Mouse (Mus musculus): ENCODE measurements around the gene Mum1. TPM values are rescaled to one million over a fixed set of nuclear protein-coding genes. Genes with fewer than 3 reads are reported as not detected.
A peak's percentile ranks its signal among the peaks of the same experiment; 100 is the strongest.

The Mum1 gene
- total and polyA plus RNA-seq, 2 experiments from 2014 or later = 50.4 to 60.7 TPM

- Histone ChIP-seq H3K27ac (ENCODE audit: low read depth, low read length) (no peak overlapping the region), H3K27me3 (ENCODE audit: insufficient read depth, low read length) (no peaks in the 10 kb centered on the region), H3K9ac (no peak overlapping the region), H3K4me3 (ENCODE audit: low read depth, low read length) (no peak overlapping the region), H3K36me3 (ENCODE audit: insufficient read depth) (peaks cover 93% of the 10 kb centered on the region), H3K4me1 (ENCODE audit: insufficient read depth) (no peaks in the 10 kb centered on the region), H3K4me2 (ENCODE audit: low read depth) (no peak overlapping the region), H3K9me3 (ENCODE audit: low read length) (no peaks in the 10 kb centered on the region)
- no peak for DNase-seq
- WGBS = 77% methylated on average over 8 of the region's 8 CpGs
- ATAC-seq = no peak
- no peak for TF ChIP-seq CTCF (IDR thresholded peaks at IDR 0.05; ENCODE audit: low read depth)
Measured at GRCm38 (mm10) chr10:80281921-80282371, 55.7 kb downstream of the Mum1 start.

- no peak overlapping the region for H3K9ac ChIP-seq
- no peaks in the 10 kb centered on the region for H3K9me3 ChIP-seq (ENCODE audit: low read length)
- H3K4me2 ChIP-seq (ENCODE audit: low read depth) = no peak overlapping the region
- DNase-seq = no peak
- H3K36me3 ChIP-seq (ENCODE audit: insufficient read depth) = peaks cover 92% of the 10 kb centered on the region
- H3K27ac ChIP-seq (ENCODE audit: low read depth, low read length) = no peak overlapping the region
- WGBS = 89% methylated on average over 20 of the region's 20 CpGs
- H3K4me3 ChIP-seq (ENCODE audit: low read depth, low read length) = no peak overlapping the region
- no peak for TF ChIP-seq CTCF (IDR thresholded peaks at IDR 0.05; ENCODE audit: low read depth)
- no peaks in the 10 kb centered on the region for H3K27me3 ChIP-seq (ENCODE audit: insufficient read depth, low read length)
- ATAC-seq = no peak
- H3K4me1 ChIP-seq (ENCODE audit: insufficient read depth) = no peaks in the 10 kb centered on the region
Measured at GRCm38 (mm10) chr10:80282481-80283441, 56.5 kb downstream of the Mum1 start.

- Histone ChIP-seq H3K4me1 (ENCODE audit: insufficient read depth) (no peaks in the 10 kb centered on the region), H3K27me3 (ENCODE audit: insufficient read depth, low read length) (no peaks in the 10 kb centered on the region), H3K9me3 (ENCODE audit: low read length) (no peaks in the 10 kb centered on the region), H3K9ac (no peak overlapping the region), H3K4me3 (ENCODE audit: low read depth, low read length) (no peak overlapping the region), H3K4me2 (ENCODE audit: low read depth) (no peak overlapping the region), H3K36me3 (ENCODE audit: insufficient read depth) (peaks cover 80% of the 10 kb centered on the region), H3K27ac (ENCODE audit: low read depth, low read length) (no peak overlapping the region)
- no peak for DNase-seq
- no peak for ATAC-seq
- 75% methylated on average over 15 of the region's 15 CpGs for WGBS
- no peak for TF ChIP-seq CTCF (IDR thresholded peaks at IDR 0.05; ENCODE audit: low read depth)
Measured at GRCm38 (mm10) chr10:80285222-80286070, 59.2 kb downstream of the Mum1 start.

- H3K36me3 ChIP-seq (ENCODE audit: insufficient read depth) = peaks cover 57% of the 10 kb centered on the region
- DNase-seq = no peak
- WGBS = 93% methylated on average over 12 of the region's 12 CpGs
Measured at GRCm38 (mm10) chr10:80288097-80288496, 61.9 kb downstream of the Mum1 start.

GRCm38 (mm10) chr10:80288657-80289056, 62.4 kb downstream of the Mum1 start:
- Histone ChIP-seq H3K4me2 (ENCODE audit: low read depth) (no peak overlapping the region), H3K36me3 (ENCODE audit: insufficient read depth) (peaks cover 52% of the 10 kb centered on the region), H3K9me3 (ENCODE audit: low read length) (no peaks in the 10 kb centered on the region), H3K4me3 (ENCODE audit: low read depth, low read length) (no peak overlapping the region), H3K27ac (ENCODE audit: low read depth, low read length) (no peak overlapping the region), H3K27me3 (ENCODE audit: insufficient read depth, low read length) (no peaks in the 10 kb centered on the region), H3K9ac (no peak overlapping the region), H3K4me1 (ENCODE audit: insufficient read depth) (peaks cover 8% of the 10 kb centered on the region)
- WGBS = 70% methylated on average over 8 of the region's 8 CpGs
- TF ChIP-seq CTCF (IDR thresholded peaks at IDR 0.05; ENCODE audit: low read depth) = peak; percentile 39
- ATAC-seq = no peak
- DNase-seq = no peak

More at GRCm38 (mm10) chr10:80288097-80288496, 61.9 kb downstream of the Mum1 start:
- Histone ChIP-seq H3K4me3 (ENCODE audit: low read depth, low read length) (no peak overlapping the region), H3K4me2 (ENCODE audit: low read depth) (no peak overlapping the region), H3K27me3 (ENCODE audit: insufficient read depth, low read length) (no peaks in the 10 kb centered on the region), H3K4me1 (ENCODE audit: insufficient read depth) (peaks cover 5% of the 10 kb centered on the region), H3K27ac (ENCODE audit: low read depth, low read length) (no peak overlapping the region), H3K9me3 (ENCODE audit: low read length) (no peaks in the 10 kb centered on the region), H3K9ac (no peak overlapping the region)
- ATAC-seq = no peak
- TF ChIP-seq CTCF (IDR thresholded peaks at IDR 0.05; ENCODE audit: low read depth) = no peak

GRCm38 (mm10) chr10:80292251-80293146, 66.3 kb downstream of the Mum1 start, which contains the start of gene Rps15:
TSS of gene Rps15 (plus strand) at chr10:80292453.
- Histone ChIP-seq H3K9ac (peak within 1 kb of the TSS; percentile 99), H3K9me3 (ENCODE audit: low read length) (no peaks in the 10 kb centered on the region), H3K4me2 (ENCODE audit: low read depth) (peak within 1 kb of the TSS; percentile 86), H3K27me3 (ENCODE audit: insufficient read depth, low read length) (no peaks in the 10 kb centered on the region), H3K4me1 (ENCODE audit: insufficient read depth) (peaks cover 20% of the 10 kb centered on the region), H3K4me3 (ENCODE audit: low read depth, low read length) (peak within 1 kb of the TSS; percentile 81), H3K27ac (ENCODE audit: low read depth, low read length) (peak within 1 kb of the TSS; percentile 95), H3K36me3 (ENCODE audit: insufficient read depth) (peaks cover 30% of the 10 kb centered on the region)
- ATAC-seq (peak; percentile 87), DNase-seq (peak; percentile 98)
- peak; percentile 72 for TF ChIP-seq CTCF (IDR thresholded peaks at IDR 0.05; ENCODE audit: low read depth)
- 2% methylated on average over 70 of the region's 72 CpGs for WGBS

All from forebrain, postnatal 0 days (tissue).